Mouse (Mus musculus) ES-E14 (cell line): ENCODE data around the gene Nhlrc4. TPM values are rescaled to one million over a fixed set of nuclear protein-coding genes. Genes with fewer than 3 reads are reported as not detected.

Experiments
- DNase-seq: peaks from one replicate; pipeline ENCODE4 v3.0.0-alpha.2; 2013; ENCODE audit warnings: low read depth, low spot score
- H3K27ac ChIP-seq: 2 replicates; pipeline ENCODE4 v1.5.1; 2012; ENCODE audit warnings: low read depth, mild to moderate bottlenecking, low read length, moderate library complexity, mixed read lengths; ENCODE audit not compliant: poor library complexity, insufficient read depth, severe bottlenecking
- H3K36me3 ChIP-seq: 2 replicates; pipeline ENCODE4 v1.6.1; 2012; ENCODE audit warnings: mild to moderate bottlenecking, low read length, moderate library complexity, mixed read lengths; ENCODE audit not compliant: control insufficient read depth, poor library complexity, insufficient read depth, severe bottlenecking
- H3K4me1 ChIP-seq, 2 experiments: fragments of 150-350 bp in 1 of 2; sonication (generic) in 1 of 2; 2 replicates each; pipeline ENCODE4 v1.6.1; 2012; ENCODE audit warnings: low read length in 2 of 2, mild to moderate bottlenecking in 1 of 2, mixed read lengths in 1 of 2; ENCODE audit not compliant: control insufficient read depth in 2 of 2, insufficient read depth in 2 of 2, poor library complexity in 1 of 2
- H3K4me3 ChIP-seq, 2 experiments: fragments of 150-350 bp in 1 of 2; sonication (generic) in 1 of 2; 2 replicates each; pipeline ENCODE4 v1.5.1; 2012; ENCODE audit warnings: low read length in 2 of 2, low read depth in 1 of 2, mild to moderate bottlenecking in 1 of 2, mixed read lengths in 1 of 2; ENCODE audit not compliant: insufficient read depth in 1 of 2, poor library complexity in 1 of 2, severe bottlenecking in 1 of 2
- H3K9ac ChIP-seq: 2 replicates; pipeline ENCODE4 v1.6.1; 2012; ENCODE audit warnings: low read depth, mild to moderate bottlenecking, low read length, mixed read lengths; ENCODE audit not compliant: poor library complexity, insufficient read depth, severe bottlenecking
- H3K9me3 ChIP-seq: fragments of 150-350 bp; sonication (generic); 2 replicates; pipeline ENCODE4 v1.6.1; 2012; ENCODE audit warnings: low read depth, mild to moderate bottlenecking, low read length; ENCODE audit not compliant: control insufficient read depth, insufficient read depth
- CHD2 ChIP-seq: IDR thresholded peaks from 2 replicates; pipeline ENCODE4 v1.6.1; 2014; ENCODE audit warnings: mild to moderate bottlenecking, low read depth, low read length, inconsistent platforms
- HCFC1 ChIP-seq: IDR thresholded peaks from 2 replicates; pipeline ENCODE4 v1.6.1; 2012; ENCODE audit warnings: low read length, inconsistent platforms, borderline replicate concordance; ENCODE audit not compliant: insufficient read depth
- MAFK ChIP-seq: IDR thresholded peaks from 2 replicates; pipeline ENCODE4 v1.6.1; 2014; ENCODE audit warnings: mild to moderate bottlenecking, low read depth, low read length, inconsistent platforms; ENCODE audit not compliant: insufficient read depth
- ZC3H11A ChIP-seq: IDR thresholded peaks from 2 replicates; pipeline ENCODE4 v1.6.1; 2012; ENCODE audit warnings: low read depth, mild to moderate bottlenecking, inconsistent platforms, low read length, borderline replicate concordance
- ZNF384 ChIP-seq: IDR thresholded peaks from 2 replicates; pipeline ENCODE4 v1.6.1; 2012; ENCODE audit warnings: low read depth, low read length, inconsistent platforms
- in situ Hi-C, 2 experiments: fragments of 600-800 bp; cut with MboI; formaldehyde crosslinking; loops; one replicate each; pipeline ENCODE4 v1.15.1; 2025; ENCODE audit warnings: low sequenced_read_pairs in 2 of 2, inconsistent platforms in 1 of 2; ENCODE audit not compliant: unreplicated experiment in 2 of 2
- total RNA-seq: library from RNA; depleted of rRNA; stranded (reverse); fragments of 300-350 nt; gene quantifications from 2 replicates; pipeline ENCODE4 v1.2.3, GENCODE M21; 2012

Nhlrc4 gene
- total RNA-seq, 1 experiment, result 0.18 TPM

DNA sequence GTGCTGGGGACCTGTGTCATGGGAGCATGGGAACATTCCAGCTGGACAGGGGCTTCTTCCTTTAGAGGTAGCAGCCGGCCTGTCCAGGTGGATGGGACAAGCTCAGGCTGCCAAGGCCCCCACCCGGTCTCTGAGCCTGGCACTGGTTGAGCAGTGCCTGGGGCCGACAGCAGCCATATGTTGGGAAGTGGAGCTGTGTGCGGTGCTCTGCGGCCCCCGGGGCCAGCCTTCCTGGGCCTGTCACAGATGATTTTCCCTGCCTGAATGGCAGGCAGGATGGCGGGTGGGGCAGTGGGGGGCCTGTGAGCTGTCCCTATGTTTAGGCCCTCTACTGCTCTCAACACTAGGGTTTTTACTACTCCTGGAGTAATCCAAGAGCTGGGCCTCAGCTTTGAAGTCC lies 11.4 kb upstream of the Nhlrc4 start:
- DNase-seq, result no peak
- peaks cover 3% of the 10 kb centered on the region; the same call in 1 of the 2 replicates for H3K36me3 ChIP-seq
- no peaks in the 10 kb centered on the region for H3K9me3 ChIP-seq
- H3K4me1 ChIP-seq, result 0 out of 4 replicates have a peak, but pooled peaks cover 0 to 2% of the 10 kb centered on the region in 2 experiments
- no peak overlapping the region for H3K9ac ChIP-seq
- in situ Hi-C loops, result no loop called here
- TF ChIP-seq ZC3H11A (no peak), CHD2 (no peak), HCFC1 (no peak), MAFK (no peak), ZNF384 (no peak)
- no peak overlapping the region for H3K4me3 ChIP-seq
- H3K27ac ChIP-seq, result no peak overlapping the region

DNA sequence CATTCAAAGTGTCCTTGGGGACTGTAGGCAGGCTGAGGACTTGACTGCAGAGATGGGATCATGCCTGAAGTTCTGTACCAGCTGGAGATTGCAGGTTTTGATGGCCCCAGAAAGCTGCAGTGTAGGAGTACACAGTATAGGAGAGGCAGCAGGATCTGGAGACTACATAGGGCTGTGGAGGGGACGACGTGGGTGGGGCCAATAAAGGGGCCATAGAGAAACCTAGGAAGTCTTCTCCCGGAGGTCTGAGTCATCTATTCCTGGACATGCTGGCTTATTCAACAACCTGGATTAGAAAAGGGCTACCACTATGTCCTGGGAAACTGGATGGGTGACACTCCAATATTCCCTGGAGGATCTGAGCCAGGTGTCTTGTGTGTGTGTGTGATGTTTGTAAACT lies 11.0 kb upstream of the Nhlrc4 start:
- TF ChIP-seq HCFC1, result no peak
- TF ChIP-seq ZC3H11A, result no peak
- TF ChIP-seq CHD2, result no peak
- no peak for TF ChIP-seq MAFK
- no peak for TF ChIP-seq ZNF384
- in situ Hi-C loops, result no loop called here

DNA sequence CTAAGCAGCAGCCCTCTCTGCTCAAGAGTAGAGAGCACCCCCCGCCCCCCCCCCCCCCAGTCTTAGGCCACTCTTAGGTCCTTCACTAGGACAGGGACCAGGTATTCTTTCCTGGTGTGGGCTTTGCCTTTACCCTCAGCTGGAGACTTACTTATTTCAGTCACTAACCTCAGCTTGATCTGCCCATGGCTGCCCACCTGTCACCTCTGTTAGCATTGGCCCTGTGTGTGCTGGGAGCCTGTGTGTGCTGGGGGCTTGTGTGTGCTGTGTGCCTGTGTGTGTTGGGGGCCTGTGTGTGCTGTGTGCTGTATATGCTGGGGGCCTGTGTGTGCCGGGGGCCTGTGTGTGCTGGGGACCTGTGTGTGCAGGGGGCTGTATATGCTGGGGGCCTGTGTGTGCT lies 9.9 kb upstream of the Nhlrc4 start:
- peaks cover 0 to 4% of the 10 kb centered on the region in 2 experiments; a peak in 1 of 4 replicates for H3K4me1 ChIP-seq
- no peak overlapping the region for H3K9ac ChIP-seq
- no peaks in the 10 kb centered on the region for H3K9me3 ChIP-seq
- H3K4me3 ChIP-seq, result no peak overlapping the region
- in situ Hi-C loops, result no loop called here
- H3K27ac ChIP-seq, result no peak overlapping the region
- TF ChIP-seq CHD2 (no peak), ZC3H11A (no peak)
- no peak for DNase-seq
- H3K36me3 ChIP-seq, result peaks cover 1% of the 10 kb centered on the region; the same call in 1 of the 2 replicates

More for the DNA sequence above, 11.0 kb upstream of the Nhlrc4 start:
- Histone ChIP-seq H3K36me3 (peaks cover 3% of the 10 kb centered on the region; the same call in 1 of the 2 replicates), H3K9ac (no peak overlapping the region), H3K4me3 (no peak overlapping the region), H3K4me1 (peaks cover 0 to 4% of the 10 kb centered on the region in 2 experiments; a peak in 1 of 4 replicates), H3K27ac (no peak overlapping the region), H3K9me3 (no peaks in the 10 kb centered on the region)
- no peak for DNase-seq

DNA sequence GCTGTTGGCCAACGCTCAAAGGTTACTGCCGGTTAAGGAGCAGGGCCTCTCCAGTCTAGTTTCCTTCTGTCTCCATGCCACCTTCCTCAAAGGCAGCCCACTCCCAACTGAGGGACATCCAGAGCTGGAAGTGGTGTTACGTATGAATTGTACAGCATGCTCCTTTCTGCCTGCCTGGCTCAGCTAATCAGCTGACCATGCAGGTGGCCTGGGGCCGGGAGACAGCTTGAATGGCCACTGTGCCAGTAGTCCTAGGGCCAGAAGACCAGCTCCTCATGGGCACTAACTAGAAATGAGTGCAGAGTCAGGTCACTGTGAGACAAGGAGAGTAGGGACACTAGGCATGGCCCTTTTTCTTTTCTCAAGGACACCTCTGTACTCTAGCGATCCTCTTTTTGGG lies 8.4 kb upstream of the Nhlrc4 start:
- Histone ChIP-seq H3K9me3 (no peaks in the 10 kb centered on the region), H3K4me3 (no peak overlapping the region), H3K36me3 (no peaks in the 10 kb centered on the region), H3K9ac (no peak overlapping the region), H3K27ac (no peak overlapping the region), H3K4me1 (peaks cover 0 to 4% of the 10 kb centered on the region in 2 experiments; a peak in 1 of 4 replicates)
- in situ Hi-C loops, result no loop called here
- no peak for DNase-seq
- TF ChIP-seq CHD2 (no peak), ZNF384 (no peak), HCFC1 (no peak), MAFK (no peak), ZC3H11A (no peak)
